Mouse (Mus musculus) macrophage (primary cell): ENCODE measurements around the gene Arhgap32. TPM values are rescaled to one million over a fixed set of nuclear protein-coding genes. Genes with fewer than 3 reads are reported as not detected.

Experiments
- H3K27ac ChIP-seq: fragments of 350-480 bp; formaldehyde crosslinking; 2 replicates; pipeline ENCODE4 v1.9.0; 2021
- H3K36me3 ChIP-seq: fragments of 350-480 bp; formaldehyde crosslinking; 2 replicates; pipeline ENCODE4 v1.9.0; 2021; ENCODE audit errors: inconsistent target
- H3K4me3 ChIP-seq: fragments of 350-480 bp; formaldehyde crosslinking; 2 replicates; pipeline ENCODE4 v1.9.0; 2021; ENCODE audit errors: inconsistent target
- H3K79me2 ChIP-seq: fragments of 350-480 bp; formaldehyde crosslinking; 2 replicates; pipeline ENCODE4 v1.9.0; 2021; ENCODE audit errors: inconsistent target
- WGBS: methylation state at CpG from one replicate; pipeline ENCODE4 v1.1.7; 2026; ENCODE audit warnings: inconsistent platforms; ENCODE audit not compliant: missing documents; 5-methylcytosine and 5-hydroxymethylcytosine counted together
- polyA plus RNA-seq: library from polyadenylated mRNA; stranded (reverse); fragments of 250-400 nt; gene quantifications from 3 replicates; pipeline ENCODE4 v1.2.4, GENCODE M21; 2018; ENCODE audit warnings: inconsistent platforms
- total RNA-seq, 78 experiments: library from RNA; depleted of rRNA; stranded (reverse); fragments of 250-400 nt; gene quantifications; 1 replicate in 9 of 78; 2 replicates in 24 of 78; 3 replicates in 43 of 78; 4 replicates in 2 of 78; pipeline ENCODE4 v1.2.4; 2018; ENCODE audit warnings: inconsistent platforms in 56 of 78

Gene Arhgap32
- total RNA-seq (2018; cell fraction: chromatin; rRNA removed), result 1 to 10 TPM in 9 of 26 experiments, under 1 TPM in 17; 0.08 to 4.8 (median 0.81) TPM
- 1 to 10 TPM in 1 of 26 experiments, under 1 TPM in 25; 0.14 to 1.1 (median 0.38) TPM for total RNA-seq (2018; cell fraction: cytosol; rRNA removed)
- 1 to 10 TPM in 9 of 26 experiments, under 1 TPM in 17; 0.27 to 2.0 (median 0.75) TPM for total RNA-seq (2018; cell fraction: nucleus; rRNA removed)
- polyA plus RNA-seq, result 0.04 to 0.50 TPM (median 0.31 TPM) in 3 replicates

DNA sequence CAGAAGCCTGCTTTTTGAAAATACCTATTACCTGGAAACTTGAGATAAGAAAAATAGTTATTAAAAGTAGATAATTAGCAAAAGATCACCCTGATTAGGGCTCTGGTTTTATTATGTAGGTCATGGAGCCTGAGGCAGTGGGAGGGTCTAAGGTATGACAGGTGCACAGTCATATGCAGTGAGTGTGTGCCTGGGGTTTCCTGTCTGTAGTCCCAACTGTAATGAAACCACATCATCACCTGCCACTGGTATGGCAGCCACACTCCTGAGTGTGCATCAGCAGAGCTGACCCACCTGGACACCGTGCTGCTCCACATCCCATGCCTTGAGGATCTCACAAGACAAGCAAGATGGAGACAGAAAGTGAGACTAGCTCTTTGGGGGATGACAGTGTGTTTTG lies at the start of gene Arhgap32:
Gene Arhgap32, plus strand, starts transcription at position 351 of the 400 bp plus-strand sequence.
- 92% methylated on average over 1 of the region's 1 CpGs for WGBS
- H3K79me2 ChIP-seq, result no peaks in the 10 kb centered on the region
- H3K27ac ChIP-seq, result no peak within 1 kb of the TSS
- H3K36me3 ChIP-seq, result no peaks in the 10 kb centered on the region
- H3K4me3 ChIP-seq, result no peak within 1 kb of the TSS

DNA sequence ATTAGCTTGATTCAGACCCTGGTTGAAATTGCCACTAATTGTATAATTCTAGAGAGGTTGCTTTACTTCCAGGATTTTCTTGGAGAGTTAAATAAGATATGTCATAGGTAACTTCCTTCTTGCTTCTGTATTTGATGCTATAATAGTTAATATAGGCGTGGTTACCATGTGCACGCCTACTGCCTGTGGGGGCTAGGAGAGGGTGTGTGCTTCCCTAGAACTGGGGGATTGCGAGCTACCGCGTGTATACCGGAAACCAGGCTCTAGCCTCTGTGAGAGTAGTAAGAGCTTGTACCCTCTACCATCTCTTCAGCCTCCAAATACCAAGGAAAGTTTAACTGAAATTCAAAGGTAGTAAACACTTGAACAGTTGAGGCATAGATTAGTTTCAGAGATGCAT lies 43.2 kb upstream of the Arhgap32 start:
- WGBS, result 61% methylated on average over 6 of the region's 6 CpGs
- H3K27ac ChIP-seq, result no peak overlapping the region
- no peak overlapping the region for H3K4me3 ChIP-seq
- H3K36me3 ChIP-seq, result no peaks in the 10 kb centered on the region
- no peaks in the 10 kb centered on the region for H3K79me2 ChIP-seq

DNA sequence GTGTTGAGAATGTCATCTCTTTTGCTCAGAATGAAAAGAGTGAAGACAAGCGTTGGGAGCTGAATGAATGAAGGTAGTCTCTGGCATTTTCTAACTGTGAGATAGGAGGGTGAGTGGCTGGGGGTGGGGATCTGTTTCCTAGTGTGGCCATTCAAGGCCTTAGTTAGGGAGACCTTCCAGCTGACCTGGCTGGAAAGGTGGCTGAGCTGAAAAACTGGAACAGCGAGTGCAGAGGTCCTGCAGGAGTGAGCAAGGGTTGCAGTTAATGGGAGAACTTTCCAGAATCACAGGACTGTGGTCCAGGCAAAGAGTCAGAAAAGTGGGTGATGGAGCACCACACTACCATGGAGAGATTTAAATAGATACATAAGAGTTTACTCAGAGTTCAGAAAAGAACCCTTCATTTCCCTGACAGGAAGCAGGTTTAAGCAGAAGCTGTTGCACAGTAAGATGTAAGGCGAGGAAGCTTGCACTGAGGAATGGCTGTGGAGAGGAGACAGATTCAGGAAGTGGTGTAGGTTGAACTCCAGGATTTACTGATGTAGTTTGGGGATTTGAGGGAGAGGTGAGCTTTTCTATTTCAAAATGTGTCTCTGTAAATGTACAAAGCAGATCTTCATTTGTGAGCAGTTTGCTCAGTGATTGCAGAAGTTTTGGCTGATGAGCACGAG lies 27.7 kb upstream of the Arhgap32 start:
- 66% methylated on average over 4 of the region's 4 CpGs for WGBS
- Histone ChIP-seq H3K27ac (no peak overlapping the region), H3K4me3 (no peak overlapping the region), H3K36me3 (no peaks in the 10 kb centered on the region), H3K79me2 (no peaks in the 10 kb centered on the region)

DNA sequence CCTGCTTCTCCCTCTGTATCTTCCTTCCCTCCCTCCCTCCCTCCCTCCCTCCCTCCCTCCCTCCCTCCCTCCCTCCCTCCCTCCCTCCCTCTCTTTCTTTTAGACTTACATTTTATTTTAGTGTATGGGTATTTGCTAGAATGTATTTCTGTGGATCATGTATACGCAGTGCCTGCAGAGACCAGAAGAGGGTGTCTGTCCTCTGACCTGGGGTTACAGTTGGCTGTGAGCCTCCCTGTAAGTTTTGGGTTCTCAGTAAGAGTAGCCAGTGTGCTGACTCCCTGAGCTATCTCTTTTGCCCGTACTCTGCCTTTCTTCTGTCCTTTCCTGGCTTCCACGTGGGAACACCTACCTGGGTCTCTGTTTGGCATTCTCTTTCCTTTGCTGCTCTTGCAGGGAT lies 27.1 kb upstream of the Arhgap32 start:
- Histone ChIP-seq H3K79me2 (no peaks in the 10 kb centered on the region), H3K36me3 (no peaks in the 10 kb centered on the region), H3K4me3 (no peak overlapping the region), H3K27ac (no peak overlapping the region)
- WGBS, result 72% methylated on average over 3 of the region's 3 CpGs

DNA sequence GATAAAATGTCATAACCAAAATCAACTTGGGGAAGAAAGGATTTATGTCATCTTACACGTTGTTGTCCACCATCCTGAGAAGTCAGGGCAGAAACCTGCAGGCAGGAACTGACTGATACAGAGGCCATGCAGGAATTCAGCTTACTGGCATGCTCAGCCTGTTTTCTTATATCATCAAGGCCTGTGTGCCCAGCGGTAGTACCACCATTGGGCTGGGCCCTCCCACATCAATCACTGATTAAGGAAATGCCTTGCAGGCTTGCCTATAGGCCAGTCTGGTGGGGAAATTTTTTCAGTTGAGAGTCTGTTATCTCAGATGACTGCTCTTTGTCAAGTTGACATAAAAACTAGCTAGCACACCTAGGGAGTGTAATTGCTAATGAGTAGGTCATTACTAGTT lies 22.5 kb upstream of the Arhgap32 start:
- H3K36me3 ChIP-seq, result no peaks in the 10 kb centered on the region
- no peak overlapping the region for H3K27ac ChIP-seq
- no peak overlapping the region for H3K4me3 ChIP-seq
- H3K79me2 ChIP-seq, result no peaks in the 10 kb centered on the region
- WGBS, result 64% methylated on average over 2 of the region's 2 CpGs

DNA sequence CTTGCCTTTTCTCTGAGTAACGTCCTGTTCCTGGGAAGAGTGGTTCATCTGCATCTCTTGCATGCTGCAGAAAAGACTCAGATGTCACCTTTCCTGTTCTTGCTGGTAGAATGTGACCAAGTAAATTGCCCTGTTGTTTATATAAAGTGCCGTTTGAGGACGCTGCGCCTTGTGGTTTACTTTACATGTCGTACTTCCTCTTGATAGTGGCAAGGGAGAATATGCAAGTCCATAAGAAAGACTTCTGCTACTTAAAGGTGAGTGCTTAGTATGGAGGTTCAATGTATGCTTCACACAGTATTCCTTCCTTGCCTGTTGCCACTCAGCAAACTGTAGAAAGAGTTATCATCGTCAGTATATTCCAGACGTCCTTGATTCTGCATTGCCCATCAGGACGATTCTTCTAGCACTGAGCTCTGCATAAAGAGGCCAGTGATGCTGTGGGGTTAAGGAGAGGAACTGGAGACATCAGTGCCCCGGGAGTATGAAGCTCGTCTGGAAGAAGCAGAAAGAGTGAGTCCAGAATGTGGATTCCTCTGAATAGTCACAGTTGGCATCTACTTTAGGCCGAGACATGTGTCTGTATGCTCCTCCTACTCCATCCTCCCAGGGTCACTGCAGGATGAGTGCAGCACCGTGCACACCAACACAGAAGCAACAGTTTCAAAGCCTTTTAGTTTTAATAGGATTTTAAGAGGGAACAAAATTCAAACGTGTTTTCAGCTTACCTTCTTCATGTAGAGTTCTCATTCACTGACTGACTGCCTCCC lies 21.4 kb upstream of the Arhgap32 start:
- H3K27ac ChIP-seq, result no peak overlapping the region
- no peak overlapping the region for H3K4me3 ChIP-seq
- H3K36me3 ChIP-seq, result no peaks in the 10 kb centered on the region
- no peaks in the 10 kb centered on the region for H3K79me2 ChIP-seq
- 15% methylated on average over 13 of the region's 13 CpGs for WGBS

DNA sequence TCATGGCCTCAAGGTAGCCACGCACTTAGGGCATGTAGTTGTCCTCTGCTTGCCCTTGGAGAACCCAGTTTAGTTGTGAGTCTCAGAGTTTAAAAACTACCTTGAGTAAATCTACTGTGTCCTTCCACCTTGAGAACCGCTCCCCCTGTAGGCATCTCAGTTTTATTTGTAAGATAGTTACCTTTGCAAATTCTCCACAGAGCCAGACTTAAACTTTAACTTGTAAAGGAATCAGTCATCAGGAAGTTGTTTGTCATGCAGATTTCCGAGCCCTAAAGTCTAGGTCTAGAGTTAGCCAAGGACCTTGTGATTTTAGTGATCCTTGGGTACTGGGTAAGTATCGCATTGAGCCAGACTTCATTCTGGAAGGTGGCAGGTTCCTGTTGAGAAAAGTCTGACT lies 20.4 kb upstream of the Arhgap32 start:
- no peaks in the 10 kb centered on the region for H3K36me3 ChIP-seq
- no peak overlapping the region for H3K4me3 ChIP-seq
- 84% methylated on average over 4 of the region's 4 CpGs for WGBS
- no peak overlapping the region for H3K27ac ChIP-seq
- no peaks in the 10 kb centered on the region for H3K79me2 ChIP-seq

DNA sequence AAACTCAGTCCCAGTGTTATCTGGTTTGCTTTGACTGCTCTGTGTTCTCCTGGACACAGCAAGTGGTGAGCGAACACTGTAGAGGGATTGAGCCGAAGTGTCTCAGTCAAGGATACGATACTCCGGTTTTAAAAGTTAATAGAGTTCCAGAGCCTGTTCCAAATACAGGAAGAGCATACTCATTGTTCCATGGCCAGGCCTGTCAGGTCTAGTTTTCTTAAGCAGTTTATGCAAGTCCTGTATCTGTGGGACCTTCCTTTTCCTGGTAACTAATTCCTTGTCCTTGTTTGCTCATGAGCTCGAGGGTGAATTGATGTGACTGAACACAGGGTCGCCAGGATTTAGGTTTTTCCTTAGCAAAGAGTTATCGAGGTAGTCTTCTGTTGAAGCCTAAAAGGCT lies 19.4 kb upstream of the Arhgap32 start:
- Histone ChIP-seq H3K27ac (no peak overlapping the region), H3K79me2 (no peaks in the 10 kb centered on the region), H3K36me3 (no peaks in the 10 kb centered on the region), H3K4me3 (no peak overlapping the region)
- 88% methylated on average over 7 of the region's 7 CpGs for WGBS

DNA sequence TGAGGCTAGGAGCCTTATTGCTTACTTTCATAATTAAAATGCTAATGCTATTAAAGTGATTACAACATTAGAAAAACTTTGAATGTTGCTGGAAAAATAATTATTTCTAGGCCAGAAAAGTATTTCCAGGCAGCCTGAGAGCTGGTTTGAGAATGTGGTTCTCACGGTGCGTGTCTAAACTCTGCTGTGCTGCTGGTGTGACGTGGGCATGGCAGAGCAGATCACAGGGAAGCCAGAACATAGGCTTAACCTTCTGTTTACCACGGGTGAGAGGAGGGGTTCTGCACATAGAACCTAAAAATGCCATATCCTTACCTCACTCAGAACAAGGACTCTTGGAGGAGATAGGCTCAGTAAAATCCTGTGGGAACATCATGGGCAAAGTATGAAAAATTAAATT lies 18.8 kb upstream of the Arhgap32 start:
- no peak overlapping the region for H3K27ac ChIP-seq
- no peak overlapping the region for H3K4me3 ChIP-seq
- WGBS, result 92% methylated on average over 4 of the region's 4 CpGs
- no peaks in the 10 kb centered on the region for H3K36me3 ChIP-seq
- no peaks in the 10 kb centered on the region for H3K79me2 ChIP-seq

DNA sequence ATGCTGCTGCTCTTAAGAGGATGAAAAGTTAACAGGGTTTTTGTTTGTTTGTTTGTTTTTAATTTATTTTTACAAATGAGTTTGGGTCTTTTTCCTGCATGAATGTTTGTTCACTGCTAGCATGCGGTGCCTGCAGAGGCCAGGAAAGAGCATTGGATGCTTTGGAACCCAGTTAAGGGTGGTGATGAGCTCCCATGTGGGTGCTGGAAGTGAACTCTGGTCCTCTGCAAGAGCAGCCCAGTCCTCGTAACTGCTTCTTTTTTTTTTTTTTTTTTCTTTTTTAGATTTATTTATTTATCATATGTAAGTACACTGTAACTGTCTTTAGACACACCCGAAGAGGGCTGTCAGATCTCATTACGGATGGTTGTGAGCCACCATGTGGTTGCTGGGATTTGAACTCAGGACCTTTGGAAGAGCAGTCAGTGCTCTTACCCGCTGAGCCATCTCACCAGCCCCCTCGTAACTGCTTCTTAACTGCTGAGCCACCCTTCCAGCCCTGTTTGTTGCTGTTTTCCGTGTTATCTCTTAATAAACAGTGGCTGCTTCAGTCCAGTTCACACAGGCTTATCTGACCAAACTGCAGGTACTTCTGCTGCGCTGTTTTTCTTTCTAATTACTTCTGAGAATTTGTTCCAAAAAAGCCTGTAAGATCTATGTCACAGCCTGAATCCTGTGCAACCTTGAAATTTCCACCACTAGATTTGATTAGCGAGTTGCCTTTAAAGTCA lies 17.3 kb upstream of the Arhgap32 start:
- WGBS, result 95% methylated on average over 8 of the region's 9 CpGs
- Histone ChIP-seq H3K79me2 (no peaks in the 10 kb centered on the region), H3K27ac (no peak overlapping the region), H3K36me3 (no peaks in the 10 kb centered on the region), H3K4me3 (no peak overlapping the region)

DNA sequence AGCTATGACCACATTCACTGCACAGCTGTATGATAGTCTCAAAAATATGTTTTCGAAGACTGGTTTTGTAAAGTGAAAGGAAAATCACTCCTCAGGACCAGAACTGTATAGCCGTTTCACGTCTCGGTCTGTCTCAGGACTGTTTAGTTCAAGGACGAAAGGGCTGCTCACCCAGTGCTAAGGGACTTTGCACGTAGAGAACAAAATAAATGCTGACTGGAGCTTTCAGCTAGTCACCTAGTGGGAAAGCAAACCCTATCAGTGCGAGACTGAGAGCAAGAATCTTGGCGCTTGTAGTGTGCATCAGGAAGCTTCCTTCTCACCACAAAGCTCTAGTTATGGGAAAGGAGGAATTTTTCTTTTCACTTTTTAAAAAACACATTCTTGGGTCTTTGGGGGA lies 15.4 kb upstream of the Arhgap32 start:
- H3K36me3 ChIP-seq, result no peaks in the 10 kb centered on the region
- WGBS, result 94% methylated on average over 8 of the region's 8 CpGs
- no peak overlapping the region for H3K27ac ChIP-seq
- H3K4me3 ChIP-seq, result no peak overlapping the region
- H3K79me2 ChIP-seq, result no peaks in the 10 kb centered on the region

DNA sequence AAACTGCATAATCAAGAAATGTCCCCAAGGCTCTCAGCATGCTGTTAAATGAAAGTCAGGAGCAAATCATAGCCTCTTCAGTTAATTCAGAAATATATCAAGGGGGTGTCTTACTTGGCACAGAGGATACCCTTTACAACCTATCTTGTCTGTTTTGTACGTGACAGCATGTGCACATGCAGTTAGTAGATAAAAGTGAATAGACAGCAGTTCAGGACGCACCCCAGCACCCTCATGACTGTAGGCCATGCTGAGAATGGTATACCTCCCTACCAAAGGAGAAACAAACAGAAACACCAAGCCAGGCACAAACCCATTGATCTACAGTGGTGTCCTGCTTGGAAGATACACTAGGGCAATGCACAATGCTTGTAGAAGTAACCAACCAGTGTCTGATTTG lies 14.4 kb upstream of the Arhgap32 start:
- 95% methylated on average over 2 of the region's 2 CpGs for WGBS
- Histone ChIP-seq H3K36me3 (no peaks in the 10 kb centered on the region), H3K27ac (no peak overlapping the region)

DNA sequence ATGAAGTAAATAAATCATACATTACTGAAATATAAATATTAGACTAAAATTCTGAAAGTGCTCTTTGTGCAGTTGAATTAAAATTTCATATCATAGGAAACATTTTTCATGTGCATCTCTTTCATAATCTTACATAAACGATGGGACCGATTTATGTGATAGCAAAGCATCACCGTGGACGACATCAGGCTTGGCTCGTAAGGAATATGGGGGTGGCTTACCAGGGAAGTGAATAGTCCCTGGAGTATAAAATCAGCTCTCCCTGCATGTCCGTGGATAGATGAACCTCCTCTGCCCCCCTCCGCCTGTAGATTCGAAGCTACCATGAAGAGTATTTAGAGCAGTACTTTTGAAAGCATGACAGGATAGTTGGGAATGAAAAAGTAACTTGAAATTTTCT lies 11.3 kb upstream of the Arhgap32 start:
- Histone ChIP-seq H3K4me3 (no peak overlapping the region), H3K79me2 (no peaks in the 10 kb centered on the region), H3K27ac (no peak overlapping the region), H3K36me3 (no peaks in the 10 kb centered on the region)
- whole genome bisulfite sequencing, result 93% methylated on average over 8 of the region's 8 CpGs

More for the DNA sequence above, 14.4 kb upstream of the Arhgap32 start:
- H3K4me3 ChIP-seq, result no peak overlapping the region
- no peaks in the 10 kb centered on the region for H3K79me2 ChIP-seq

DNA sequence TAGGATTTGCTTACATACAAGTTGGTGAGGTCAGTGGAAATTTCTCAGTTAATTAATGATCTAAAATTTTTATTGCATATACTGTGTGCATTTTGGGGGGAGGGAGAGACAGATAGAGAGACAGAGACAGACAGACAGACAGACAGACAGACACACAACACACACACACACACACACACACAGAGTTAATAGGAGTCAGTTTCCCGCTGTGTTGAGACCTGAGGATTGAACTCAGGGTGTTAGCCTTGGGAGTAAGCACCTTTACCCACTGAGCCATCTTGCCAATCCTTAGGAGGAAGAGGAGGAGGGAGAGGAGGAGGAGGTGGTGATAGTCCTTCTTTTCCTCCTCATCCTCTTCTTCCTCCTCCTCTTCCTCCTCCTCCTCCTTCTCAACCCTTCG lies 5.6 kb upstream of the Arhgap32 start:
- H3K27ac ChIP-seq, result no peak overlapping the region
- no peak overlapping the region for H3K4me3 ChIP-seq
- no peaks in the 10 kb centered on the region for H3K36me3 ChIP-seq
- no peaks in the 10 kb centered on the region for H3K79me2 ChIP-seq
- 100% methylated on average over 1 of the region's 2 CpGs for WGBS

DNA sequence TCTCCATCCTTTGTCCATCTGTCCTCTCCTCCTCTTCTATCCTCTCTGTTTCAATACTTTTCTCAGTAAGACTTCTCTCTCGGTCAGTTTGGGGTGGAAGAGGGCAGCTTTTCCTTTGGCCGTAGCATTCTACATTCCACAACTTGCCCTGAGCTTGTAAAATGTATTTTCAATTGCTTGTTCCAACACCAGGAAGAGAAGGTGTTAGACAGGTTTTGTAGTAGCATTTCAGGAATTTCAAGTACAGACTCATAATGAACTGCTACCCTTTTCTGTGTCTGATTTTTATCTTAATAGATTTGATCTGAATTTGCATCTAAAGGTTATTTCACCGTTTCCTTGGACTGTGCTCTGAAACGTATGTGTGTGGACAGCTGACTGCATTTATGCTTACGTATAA lies 336 bp downstream of the Arhgap32 start:
- Histone ChIP-seq H3K4me3 (no peak overlapping the region), H3K79me2 (no peaks in the 10 kb centered on the region), H3K27ac (no peak overlapping the region), H3K36me3 (no peaks in the 10 kb centered on the region)
- WGBS, result 98% methylated on average over 5 of the region's 5 CpGs
